Mouse (Mus musculus) lung, postnatal 36 days (tissue): ENCODE measurements at regions not wholly inside any gene's neighbourhood (a gene's known extent, or its start where the extent isn't known, plus 50 kb on each side); places are given as distances from the start of the nearest gene placed in this dataset.

Experiments
- DNase-seq: peaks from one replicate; pipeline ENCODE4 v3.0.0; 2022; ENCODE audit warnings: mixed read lengths

DNA sequence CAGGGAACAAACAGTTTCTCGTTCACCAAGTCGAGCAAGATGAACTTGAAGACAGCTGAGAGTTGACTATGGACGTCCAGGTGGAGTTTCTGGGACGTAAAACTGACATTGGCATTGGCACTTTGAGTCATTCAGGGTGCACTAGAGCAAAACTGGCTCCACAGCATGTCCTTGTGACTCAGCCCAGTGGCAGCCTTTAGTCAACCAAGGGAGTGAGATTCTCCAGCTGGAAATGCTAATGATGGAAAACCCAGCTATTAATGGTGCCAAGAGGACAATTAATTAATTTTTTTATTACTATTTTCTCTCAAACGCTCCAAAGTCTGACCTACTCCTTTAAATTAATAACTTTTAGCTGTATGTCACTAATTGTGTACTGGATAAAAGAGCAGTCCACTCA lies 195.0 kb upstream of the Prdm1 start:
- no peak for DNase-seq

DNA sequence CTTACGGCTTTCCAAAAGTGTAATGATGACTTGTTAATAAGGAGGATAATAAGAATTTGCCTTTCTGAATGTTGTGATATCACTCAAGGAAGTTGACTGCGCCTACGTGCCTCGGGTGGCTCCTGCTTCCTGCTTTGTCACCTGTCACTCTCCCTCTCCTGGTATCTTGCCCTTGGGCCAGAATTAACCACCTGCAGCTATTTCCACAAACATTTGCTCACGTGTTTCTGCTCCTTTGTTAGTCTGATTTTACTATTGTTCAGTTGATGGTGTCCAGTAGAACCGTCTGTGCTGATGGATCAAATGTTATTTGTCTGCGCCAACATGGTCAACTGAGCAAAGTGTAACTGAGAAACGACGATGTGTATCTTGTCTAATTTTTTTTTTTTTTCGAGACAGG lies 193.4 kb upstream of the Prdm1 start:
- DNase-seq: no peak

DNA sequence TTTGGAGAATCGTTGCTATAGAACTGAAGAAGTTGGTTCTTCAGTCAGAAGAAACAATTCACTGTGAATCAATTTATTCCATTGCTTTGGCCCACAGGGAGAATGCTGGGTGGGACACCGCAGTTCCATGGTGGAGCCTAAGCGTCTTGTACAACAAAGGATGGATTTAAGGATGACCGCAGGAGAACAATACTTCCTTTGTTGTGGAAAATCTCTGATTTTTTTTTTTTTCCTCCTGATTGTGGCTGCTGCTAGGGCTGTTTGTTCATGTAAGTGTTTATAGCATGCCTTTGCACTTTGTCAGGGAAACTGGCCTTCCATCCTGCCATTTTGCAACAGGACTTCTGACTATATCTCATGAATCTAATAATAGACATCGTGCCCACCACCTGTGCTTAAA lies 188.3 kb upstream of the Prdm1 start:
- DNase-seq: no peak

DNA sequence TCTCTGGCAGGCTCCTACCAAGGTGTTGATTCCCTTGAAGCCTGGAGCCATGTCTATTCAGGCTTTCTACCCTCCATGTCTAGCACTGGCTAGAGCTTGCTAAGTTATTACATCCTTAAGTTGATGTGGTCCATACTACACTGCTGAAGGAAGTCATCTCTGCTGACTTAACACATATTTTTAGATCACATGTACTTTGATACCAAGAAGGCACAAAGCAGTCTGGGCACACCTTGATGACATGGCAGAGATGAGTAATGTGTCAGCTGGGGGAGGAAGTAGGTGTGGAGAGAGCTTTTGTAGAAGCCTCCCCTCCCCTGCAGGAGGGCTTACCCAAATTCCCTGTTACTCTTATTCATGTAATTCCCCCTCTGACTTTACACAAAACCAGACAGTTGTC lies 187.6 kb upstream of the Prdm1 start:
- DNase-seq: no peak

DNA sequence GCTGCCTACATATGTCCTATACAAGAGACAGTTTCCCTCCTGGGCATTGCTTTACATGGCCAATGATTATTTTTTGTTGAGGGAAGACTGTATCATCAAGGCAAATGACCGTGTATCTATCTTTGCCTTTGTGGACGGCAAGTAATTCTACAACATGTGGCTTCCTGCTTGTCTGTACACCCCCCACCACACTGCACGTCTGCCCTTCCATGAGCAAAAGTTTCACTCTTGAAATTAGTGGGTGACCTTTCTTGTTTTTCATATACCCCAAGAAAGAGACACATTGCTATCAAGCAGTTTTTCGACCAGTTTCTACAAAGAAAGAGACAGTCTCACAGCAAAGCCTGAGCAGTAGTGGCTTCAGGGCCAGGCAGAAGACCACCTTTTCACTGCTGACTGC lies 180.5 kb upstream of the Prdm1 start:
- no peak for DNase-seq

GRCm38 (mm10) chr10:44704143-44704542 lies 175.8 kb upstream of the Prdm1 start:
- no peak for DNase-seq

DNA sequence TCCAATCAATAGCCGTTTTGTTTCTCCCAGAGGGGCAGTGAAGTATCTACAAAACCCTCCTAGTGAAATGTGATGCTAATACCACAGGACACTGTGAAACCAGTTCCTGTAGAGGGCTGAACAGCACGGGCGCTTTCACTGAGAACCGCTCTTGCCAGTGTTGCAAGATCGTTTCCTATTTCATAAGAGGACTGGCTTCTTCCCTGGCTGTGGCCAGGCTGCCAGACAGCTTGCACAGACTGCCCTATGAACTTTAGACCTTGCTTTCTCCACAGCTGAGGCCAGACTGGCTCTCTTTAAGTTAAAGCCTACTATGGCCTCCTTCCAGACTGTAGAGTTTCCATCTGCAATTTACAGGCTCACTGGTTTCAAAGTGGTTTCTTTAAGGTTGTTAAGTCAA lies 173.8 kb upstream of the Prdm1 start:
- DNase-seq: peak; percentile 75

DNA sequence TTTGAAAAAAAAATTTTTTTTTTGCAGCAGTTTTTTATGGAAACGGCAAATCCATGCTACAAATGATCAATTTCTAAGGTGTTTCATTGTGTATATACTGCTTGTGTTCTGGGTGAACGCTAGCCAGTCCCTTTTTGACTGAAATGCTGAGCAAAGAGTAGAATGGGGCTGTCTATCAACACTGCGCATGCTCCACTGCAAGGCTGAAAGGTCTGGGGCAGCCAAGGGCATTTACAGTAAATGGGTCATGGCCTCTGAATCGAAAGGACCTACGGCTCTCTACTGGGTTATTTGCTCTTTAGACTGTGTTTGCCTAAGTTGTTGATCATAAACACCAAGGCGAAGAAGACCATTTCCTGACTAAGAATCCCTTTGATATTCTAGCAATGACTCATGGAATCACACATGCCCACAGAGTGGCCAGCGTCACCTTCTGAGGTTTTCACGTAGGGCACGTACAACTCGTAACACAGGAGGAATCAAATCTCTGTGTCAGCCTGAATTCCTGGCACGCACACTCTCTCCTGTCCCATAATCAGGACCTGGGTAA lies 171.8 kb upstream of the Prdm1 start:
- DNase-seq: no peak

DNA sequence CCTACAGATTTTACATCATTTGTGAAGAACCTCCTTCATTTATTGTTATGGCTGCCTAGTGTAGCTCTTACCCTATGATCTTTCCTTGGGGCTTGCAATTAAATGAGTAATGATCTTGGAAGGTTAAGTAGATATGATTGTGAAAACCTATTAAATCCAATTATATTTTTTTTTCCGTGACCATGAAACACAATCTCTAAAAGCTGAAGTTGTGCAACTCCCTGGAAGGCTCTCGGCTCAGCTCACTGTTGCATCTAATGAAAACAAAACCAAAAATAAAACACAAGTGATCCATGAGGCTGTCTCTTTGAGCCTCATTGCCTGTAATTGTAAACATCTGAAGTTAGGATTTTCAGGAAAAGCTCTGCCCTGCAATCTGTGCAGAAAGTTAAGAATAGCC lies 169.7 kb upstream of the Prdm1 start:
- DNase-seq: peak; percentile 51

DNA sequence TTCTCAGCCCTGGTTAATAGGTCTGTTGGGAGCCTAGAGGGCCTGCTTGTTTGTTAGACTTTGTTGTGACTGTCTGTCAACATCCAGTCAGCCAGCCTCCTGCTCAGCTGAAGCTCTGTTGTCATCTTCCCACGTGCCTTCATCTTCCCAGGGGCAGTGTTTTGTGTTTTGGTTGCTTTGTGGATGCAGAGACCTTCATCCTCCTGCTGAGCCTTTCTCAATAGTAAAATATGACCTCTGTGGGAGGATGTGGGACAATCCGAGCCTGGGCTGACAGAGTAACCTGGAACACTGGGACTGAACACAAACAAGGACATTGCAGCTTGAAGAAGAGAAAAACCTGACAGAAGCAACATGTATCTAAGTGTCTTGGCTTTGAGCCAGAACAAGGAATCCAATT lies 168.7 kb upstream of the Prdm1 start:
- DNase-seq: peak; percentile 20

- peak; percentile 48 for DNase-seq
These were observed 163.5 kb upstream of the Prdm1 start for GRCm38 (mm10) chr10:44691590-44692327.

DNA sequence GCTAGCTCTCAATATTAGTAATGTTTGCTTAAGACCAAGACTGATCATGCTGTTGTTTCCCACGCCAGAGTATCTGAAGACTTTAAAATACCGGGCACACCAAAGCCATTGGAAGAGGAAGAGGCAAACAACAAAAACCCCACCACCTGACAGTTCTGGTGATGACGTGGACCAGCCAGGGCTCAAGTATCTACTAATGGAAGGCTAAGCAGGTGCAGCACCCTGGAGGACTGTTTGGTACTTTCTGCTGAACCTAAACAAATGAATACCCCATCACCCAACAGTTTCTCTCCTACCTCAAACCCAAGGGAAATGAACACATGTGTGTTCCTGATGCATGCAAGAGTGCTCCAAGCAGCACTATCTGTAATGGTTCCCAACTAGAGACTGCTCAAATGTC lies 160.3 kb upstream of the Prdm1 start:
- no peak for DNase-seq

DNA sequence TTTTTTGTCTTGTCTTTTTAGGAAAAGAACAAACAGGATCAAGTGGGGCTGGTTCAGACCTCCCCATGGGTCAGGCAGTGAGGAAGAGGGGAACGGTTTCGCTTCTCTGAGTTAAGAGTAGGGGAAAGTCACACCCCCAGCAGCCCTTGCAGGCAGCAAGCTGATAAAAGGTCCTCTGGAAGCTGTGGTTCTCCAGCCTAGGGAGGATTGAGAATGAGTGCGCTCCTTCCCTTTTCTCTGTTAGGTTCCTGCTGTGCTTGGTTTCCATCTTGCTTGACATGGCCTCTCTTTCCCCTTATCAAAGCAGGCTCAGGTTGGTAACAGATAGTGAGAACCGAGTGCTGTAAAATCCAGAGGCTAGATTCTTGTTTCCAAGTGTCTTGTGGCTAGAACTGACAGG lies 157.8 kb upstream of the Prdm1 start:
- no peak for DNase-seq

DNA sequence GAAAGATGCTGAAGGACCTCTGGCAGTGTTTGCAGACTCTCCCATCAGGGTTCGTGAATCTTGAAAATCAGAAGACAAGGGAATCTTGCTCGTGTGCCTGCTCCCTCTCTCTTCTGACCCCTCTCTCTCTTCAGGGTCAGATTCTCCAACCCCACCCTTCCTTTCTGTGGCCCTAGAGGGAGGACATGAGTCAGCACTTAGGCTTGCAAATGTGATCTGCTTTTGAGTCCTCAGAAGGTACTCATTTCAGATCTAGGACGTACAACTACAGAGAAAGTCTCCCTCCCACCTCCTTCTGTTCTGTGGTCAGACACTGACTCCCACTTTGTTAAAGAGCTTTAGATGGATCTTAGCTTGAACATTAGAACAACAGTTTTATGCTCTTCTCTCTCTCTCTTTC lies 156.9 kb upstream of the Prdm1 start:
- DNase-seq: no peak

- DNase-seq: peak; percentile 21
These were observed 148.2 kb upstream of the Prdm1 start for GRCm38 (mm10) chr10:44676506-44676905.

DNA sequence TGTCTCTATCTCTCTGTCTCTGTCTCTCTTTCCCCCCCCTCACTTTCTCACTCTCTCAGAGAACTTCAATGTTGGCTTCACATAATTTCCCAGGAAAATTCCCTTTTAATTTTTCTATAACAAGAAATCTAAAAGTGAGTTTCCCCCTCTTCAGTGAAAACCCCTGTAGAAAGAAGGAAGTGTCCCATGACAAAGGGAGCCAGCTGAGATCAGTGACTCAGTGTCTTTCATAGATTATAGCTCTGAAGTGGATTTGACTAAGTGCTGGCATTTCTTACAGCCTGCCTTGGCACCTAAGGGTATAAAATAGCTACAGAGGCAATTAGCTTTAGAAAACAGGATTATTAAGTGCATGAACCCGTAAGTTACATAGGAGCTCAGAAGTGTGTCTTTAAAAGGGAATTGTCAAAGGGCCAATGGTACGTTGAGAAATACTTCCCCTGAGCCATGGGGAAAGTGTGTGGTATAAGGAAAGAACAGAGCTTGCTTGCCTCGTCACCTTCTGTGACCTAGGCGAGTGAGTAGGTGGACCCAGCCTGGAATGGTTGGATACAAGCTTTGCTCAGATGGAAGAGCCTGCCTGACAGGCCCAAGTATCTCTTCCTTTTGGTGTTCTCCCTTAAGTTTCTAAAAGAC lies 137.3 kb upstream of the Prdm1 start:
- DNase-seq: peak; percentile 23

- no peak for DNase-seq
These were observed 131.2 kb upstream of the Prdm1 start for GRCm38 (mm10) chr10:44659499-44659898.

DNA sequence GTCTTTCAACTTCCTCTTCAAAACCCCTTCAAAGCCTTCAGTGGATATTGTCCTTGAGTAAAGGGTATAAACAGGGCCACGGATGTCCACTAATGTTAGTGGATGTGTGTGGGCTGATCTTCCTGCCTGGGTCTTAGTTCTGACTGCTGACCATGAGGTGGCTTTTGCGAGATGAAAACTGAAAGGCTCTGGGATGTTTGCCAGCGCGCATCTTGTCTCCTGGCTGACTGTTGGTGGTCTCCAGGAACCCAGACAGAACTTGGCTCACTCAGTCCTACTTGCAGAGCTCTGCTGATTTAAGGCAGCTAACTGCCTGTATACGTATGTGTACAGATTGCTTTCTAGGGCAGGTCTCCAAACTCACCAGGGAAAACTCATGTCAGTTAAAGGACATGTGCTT lies 125.5 kb upstream of the Prdm1 start:
- no peak for DNase-seq

- no peak for DNase-seq
These were observed 118.7 kb upstream of the Prdm1 start for GRCm38 (mm10) chr10:44647021-44647420.

DNA sequence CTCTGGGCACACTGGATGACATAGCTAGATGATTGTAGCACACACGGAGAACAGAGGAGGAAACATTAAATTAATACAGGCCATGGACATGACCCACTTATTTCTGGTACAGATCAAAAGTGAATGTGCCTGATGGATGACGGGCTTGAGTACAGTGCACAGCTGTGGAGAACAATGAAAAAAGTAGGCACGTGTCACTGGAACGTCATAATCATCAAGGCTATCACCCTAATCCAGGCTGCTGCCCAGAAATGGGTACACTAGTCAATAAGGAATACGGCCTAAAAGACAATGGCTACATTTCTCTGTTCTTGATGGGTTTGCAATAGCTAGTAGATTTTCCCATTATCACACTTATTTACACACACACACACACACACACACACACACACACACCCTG lies 118.3 kb upstream of the Prdm1 start:
- no peak for DNase-seq

DNA sequence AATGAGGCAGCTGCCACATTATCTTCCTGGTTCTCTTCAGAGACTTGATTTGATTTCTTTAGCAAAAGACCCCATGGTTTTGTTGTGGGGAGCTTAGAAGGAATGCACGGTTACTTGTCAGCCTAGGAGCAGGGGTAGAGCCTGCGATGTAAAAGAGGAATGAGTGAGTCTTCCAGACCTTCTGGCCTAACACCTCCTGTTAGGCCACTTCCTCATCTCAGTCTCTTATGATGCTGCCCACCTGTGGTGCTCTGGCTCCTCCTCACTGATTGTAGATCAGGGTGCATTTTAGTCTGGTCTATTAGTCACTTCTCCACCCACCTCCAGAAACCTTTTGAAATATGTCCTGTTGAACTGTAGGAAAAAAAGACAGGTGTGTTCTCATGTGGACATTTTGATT lies 113.3 kb upstream of the Prdm1 start:
- no peak for DNase-seq

DNA sequence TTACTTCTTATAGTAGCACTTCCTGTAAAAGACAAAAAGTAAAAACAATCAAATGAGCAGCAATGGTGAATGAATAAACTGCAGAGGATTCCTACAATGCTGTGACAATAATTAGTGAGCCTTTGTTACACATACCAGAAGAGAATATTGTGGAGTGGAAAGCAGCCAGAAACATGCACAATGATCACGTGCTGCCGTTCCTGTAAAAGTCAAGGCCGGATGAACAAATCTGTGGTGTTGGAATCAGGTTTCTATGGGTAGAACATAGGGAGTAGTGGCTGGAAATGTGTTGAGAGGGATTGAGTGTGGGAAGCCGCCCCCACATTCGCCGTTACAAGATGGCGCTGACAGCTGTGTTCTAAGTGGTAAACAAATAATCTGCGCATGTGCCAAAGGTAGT lies 112.3 kb upstream of the Prdm1 start:
- DNase-seq: no peak

DNA sequence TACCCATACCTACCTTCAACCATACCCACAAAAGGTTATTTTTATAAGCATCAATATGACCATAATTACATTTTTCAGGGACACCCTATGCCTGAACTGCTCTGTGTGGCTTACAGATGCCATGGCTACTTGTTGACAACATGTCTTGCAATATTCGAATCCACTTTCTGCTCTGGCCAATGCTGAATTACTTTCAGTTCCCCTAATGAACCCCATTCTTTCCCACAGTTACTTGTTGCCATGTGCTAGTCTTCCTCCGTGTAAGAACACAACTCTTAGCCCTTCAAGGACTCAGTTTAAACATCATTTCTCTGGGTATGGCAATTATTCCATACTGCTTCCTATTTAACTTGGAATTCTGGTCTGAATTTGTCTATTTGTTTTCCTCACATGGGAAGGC lies 110.4 kb upstream of the Prdm1 start:
- peak; percentile 29 for DNase-seq

- DNase-seq: no peak
These were observed 108.5 kb upstream of the Prdm1 start for GRCm38 (mm10) chr10:44636786-44637185.

- peak; percentile 31 for DNase-seq
These were observed 107.8 kb upstream of the Prdm1 start for GRCm38 (mm10) chr10:44636061-44636460.
